Mouse (Mus musculus): ENCODE data around the gene Adgrd1. TPM values are rescaled to one million over a fixed set of nuclear protein-coding genes. Genes with fewer than 3 reads are reported as not detected.

Adgrd1 gene
- polyA plus RNA-seq, 1 experiment from 2014 or later: not detected

- WGBS (ENCODE audit: missing documents): 84% methylated on average over 8 of the region's 8 CpGs
- no peaks in the 10 kb centered on the region for H3K79me2 ChIP-seq (ENCODE audit: inconsistent target)
- no peak overlapping the region for H3K27ac ChIP-seq
- no peaks in the 10 kb centered on the region for H3K36me3 ChIP-seq (ENCODE audit: inconsistent target)
- no peak overlapping the region for H3K4me3 ChIP-seq (ENCODE audit: inconsistent target)
Observed at GRCm38 (mm10) chr5:129182554-129182953, 86.0 kb downstream of the Adgrd1 start.

GRCm38 (mm10) chr5:129186260-129186659, 89.7 kb downstream of the Adgrd1 start:
- H3K79me2 ChIP-seq (ENCODE audit: inconsistent target): no peaks in the 10 kb centered on the region
- H3K27ac ChIP-seq: no peak overlapping the region
- WGBS (ENCODE audit: missing documents): 13% methylated on average over 2 of the region's 2 CpGs
- no peak overlapping the region for H3K4me3 ChIP-seq (ENCODE audit: inconsistent target)
- no peaks in the 10 kb centered on the region for H3K36me3 ChIP-seq (ENCODE audit: inconsistent target)

- Histone ChIP-seq H3K4me3 (ENCODE audit: inconsistent target) (no peak overlapping the region), H3K27ac (no peak overlapping the region), H3K79me2 (ENCODE audit: inconsistent target) (no peaks in the 10 kb centered on the region), H3K36me3 (ENCODE audit: inconsistent target) (no peaks in the 10 kb centered on the region)
- WGBS (ENCODE audit: missing documents): 96% methylated on average over 7 of the region's 7 CpGs
Observed at GRCm38 (mm10) chr5:129186926-129187325, 90.4 kb downstream of the Adgrd1 start.

GRCm38 (mm10) chr5:129189071-129189470, 92.5 kb downstream of the Adgrd1 start:
- 96% methylated on average over 6 of the region's 6 CpGs for WGBS (ENCODE audit: missing documents)
- Histone ChIP-seq H3K27ac (no peak overlapping the region), H3K79me2 (ENCODE audit: inconsistent target) (no peaks in the 10 kb centered on the region), H3K36me3 (ENCODE audit: inconsistent target) (no peaks in the 10 kb centered on the region), H3K4me3 (ENCODE audit: inconsistent target) (no peak overlapping the region)

- 76% methylated on average over 7 of the region's 7 CpGs for WGBS (ENCODE audit: missing documents)
- Histone ChIP-seq H3K27ac (no peak overlapping the region), H3K79me2 (ENCODE audit: inconsistent target) (no peaks in the 10 kb centered on the region), H3K4me3 (ENCODE audit: inconsistent target) (no peak overlapping the region), H3K36me3 (ENCODE audit: inconsistent target) (no peaks in the 10 kb centered on the region)
Observed at GRCm38 (mm10) chr5:129190077-129190476, 93.5 kb downstream of the Adgrd1 start.

- Histone ChIP-seq H3K79me2 (ENCODE audit: inconsistent target) (no peaks in the 10 kb centered on the region), H3K4me3 (ENCODE audit: inconsistent target) (no peak overlapping the region), H3K27ac (no peak overlapping the region), H3K36me3 (ENCODE audit: inconsistent target) (no peaks in the 10 kb centered on the region)
- 91% methylated on average over 9 of the region's 9 CpGs for WGBS (ENCODE audit: missing documents)
Observed at GRCm38 (mm10) chr5:129196501-129196900, 100.0 kb downstream of the Adgrd1 start.

GRCm38 (mm10) chr5:129196971-129197519, 100.5 kb downstream of the Adgrd1 start:
- Histone ChIP-seq H3K4me3 (ENCODE audit: inconsistent target) (no peak overlapping the region), H3K79me2 (ENCODE audit: inconsistent target) (no peaks in the 10 kb centered on the region), H3K27ac (no peak overlapping the region), H3K36me3 (ENCODE audit: inconsistent target) (no peaks in the 10 kb centered on the region)
- 93% methylated on average over 9 of the region's 9 CpGs for WGBS (ENCODE audit: missing documents)

GRCm38 (mm10) chr5:129200132-129200531, 103.6 kb downstream of the Adgrd1 start:
- Histone ChIP-seq H3K79me2 (ENCODE audit: inconsistent target) (no peaks in the 10 kb centered on the region), H3K4me3 (ENCODE audit: inconsistent target) (no peak overlapping the region), H3K36me3 (ENCODE audit: inconsistent target) (no peaks in the 10 kb centered on the region), H3K27ac (no peak overlapping the region)
- WGBS (ENCODE audit: missing documents): 49% methylated on average over 3 of the region's 3 CpGs

GRCm38 (mm10) chr5:129208279-129208678, 111.7 kb downstream of the Adgrd1 start:
- H3K4me3 ChIP-seq (ENCODE audit: inconsistent target): no peak overlapping the region
- no peaks in the 10 kb centered on the region for H3K79me2 ChIP-seq (ENCODE audit: inconsistent target)
- no peak overlapping the region for H3K27ac ChIP-seq
- H3K36me3 ChIP-seq (ENCODE audit: inconsistent target): no peaks in the 10 kb centered on the region

GRCm38 (mm10) chr5:129208845-129209244, 112.3 kb downstream of the Adgrd1 start:
- Histone ChIP-seq H3K36me3 (ENCODE audit: inconsistent target) (no peaks in the 10 kb centered on the region), H3K27ac (no peak overlapping the region), H3K4me3 (ENCODE audit: inconsistent target) (no peak overlapping the region), H3K79me2 (ENCODE audit: inconsistent target) (no peaks in the 10 kb centered on the region)
- WGBS (ENCODE audit: missing documents): 57% methylated on average over 4 of the region's 4 CpGs

GRCm38 (mm10) chr5:129211385-129212031, 115.0 kb downstream of the Adgrd1 start:
- H3K4me3 ChIP-seq (ENCODE audit: inconsistent target): no peak overlapping the region
- no peaks in the 10 kb centered on the region for H3K36me3 ChIP-seq (ENCODE audit: inconsistent target)
- no peak overlapping the region for H3K27ac ChIP-seq
- H3K79me2 ChIP-seq (ENCODE audit: inconsistent target): no peaks in the 10 kb centered on the region
- 82% methylated on average over 14 of the region's 14 CpGs for WGBS (ENCODE audit: missing documents)

GRCm38 (mm10) chr5:129214023-129214422, 117.5 kb downstream of the Adgrd1 start:
- 63% methylated on average over 9 of the region's 9 CpGs for WGBS (ENCODE audit: missing documents)
- no peaks in the 10 kb centered on the region for H3K36me3 ChIP-seq (ENCODE audit: inconsistent target)
- no peak overlapping the region for H3K4me3 ChIP-seq (ENCODE audit: inconsistent target)
- H3K79me2 ChIP-seq (ENCODE audit: inconsistent target): no peaks in the 10 kb centered on the region
- no peak overlapping the region for H3K27ac ChIP-seq

- H3K79me2 ChIP-seq (ENCODE audit: inconsistent target): no peaks in the 10 kb centered on the region
- H3K4me3 ChIP-seq (ENCODE audit: inconsistent target): no peak overlapping the region
- WGBS (ENCODE audit: missing documents): 88% methylated on average over 2 of the region's 2 CpGs
- no peaks in the 10 kb centered on the region for H3K36me3 ChIP-seq (ENCODE audit: inconsistent target)
- no peak overlapping the region for H3K27ac ChIP-seq
Observed at GRCm38 (mm10) chr5:129216001-129216400, 119.5 kb downstream of the Adgrd1 start.

GRCm38 (mm10) chr5:129217481-129218221, 121.1 kb downstream of the Adgrd1 start:
- Histone ChIP-seq H3K27ac (no peak overlapping the region), H3K4me3 (ENCODE audit: inconsistent target) (no peak overlapping the region), H3K36me3 (ENCODE audit: inconsistent target) (no peaks in the 10 kb centered on the region), H3K79me2 (ENCODE audit: inconsistent target) (no peaks in the 10 kb centered on the region)
- 24% methylated on average over 22 of the region's 22 CpGs for WGBS (ENCODE audit: missing documents)

GRCm38 (mm10) chr5:129218222-129218505, 121.6 kb downstream of the Adgrd1 start:
- Histone ChIP-seq H3K79me2 (ENCODE audit: inconsistent target) (no peaks in the 10 kb centered on the region), H3K4me3 (ENCODE audit: inconsistent target) (no peak overlapping the region), H3K27ac (no peak overlapping the region), H3K36me3 (ENCODE audit: inconsistent target) (no peaks in the 10 kb centered on the region)
- WGBS (ENCODE audit: missing documents): 60% methylated on average over 1 of the region's 3 CpGs
